19 mouse cellular contexts compared by ENCODE assay signal in genomic region chr1:89892281-89892680, GRCm38 (mm10). TPM values are rescaled to one million over a fixed set of nuclear protein-coding genes. Genes with fewer than 3 reads are reported as not detected.
A peak's percentile ranks its signal among the peaks of the same experiment; 100 is the strongest.
DNase-seq lines count a peak whose midpoint lies in the region; ATAC-seq lines count a peak whose summit lies in the region.
"Had no signal": no experiment of that assay in that cellular context is flagged by ENCODE, and none has a peak within 500 bp of the region (broad histone marks: within the 10 kb centered on the region; RNA-seq: fewer than 3 reads in every experiment).

No protein-coding gene starts in this region.

- no peak overlapping the region for H3K4me3 ChIP-seq in hindbrain, embryonic 16.5 days (ENCODE audit: low read length)
- H3K4me3 ChIP-seq in neural tube, embryonic 15.5 days (replicated peaks) = no peak overlapping the region
- H3K4me3 ChIP-seq in heart, embryonic 12.5 days = no peak overlapping the region
- H3K4me3 ChIP-seq: heart, adult 2 months; limb, embryonic 12.5 days; liver, embryonic 15.5 days; stomach, embryonic 15.5 days had no signal

- H3K27ac ChIP-seq in hindbrain, embryonic 16.5 days (ENCODE audit: low read depth, low read length) = no peak overlapping the region
- no peak overlapping the region for H3K27ac ChIP-seq in neural tube, embryonic 15.5 days (replicated peaks)
- no peak overlapping the region for H3K27ac ChIP-seq in heart, embryonic 12.5 days (ENCODE audit: poor library complexity, severe bottlenecking)
- H3K27ac ChIP-seq: heart, adult 2 months; limb, embryonic 12.5 days; liver, embryonic 15.5 days; stomach, embryonic 15.5 days had no signal

- peaks cover 12% of the 10 kb centered on the region for H3K4me1 ChIP-seq in hindbrain, embryonic 16.5 days (ENCODE audit: control insufficient read depth, insufficient read depth, low read depth, low read length)
- peaks cover 29% of the 10 kb centered on the region for H3K4me1 ChIP-seq in neural tube, embryonic 15.5 days
- H3K4me1 ChIP-seq in heart, embryonic 12.5 days (replicated peaks) = no peaks in the 10 kb centered on the region
- H3K4me1 ChIP-seq: limb, embryonic 12.5 days; liver, embryonic 15.5 days; stomach, embryonic 15.5 days had no signal

- H3K36me3 ChIP-seq in hindbrain, embryonic 16.5 days (ENCODE audit: control insufficient read depth, insufficient read depth, low read length) = peaks cover 21% of the 10 kb centered on the region
- H3K36me3 ChIP-seq in neural tube, embryonic 15.5 days = peaks cover 42% of the 10 kb centered on the region
- peaks cover 39% of the 10 kb centered on the region for H3K36me3 ChIP-seq in heart, embryonic 12.5 days
- H3K36me3 ChIP-seq: G1E; liver, embryonic 15.5 days had no signal

- H3K27me3 ChIP-seq in hindbrain, embryonic 16.5 days (replicated peaks; ENCODE audit: control insufficient read depth, insufficient read depth, low read length) = no peaks in the 10 kb centered on the region
- H3K27me3 ChIP-seq in neural tube, embryonic 15.5 days (replicated peaks) = no peaks in the 10 kb centered on the region
- H3K27me3 ChIP-seq in heart, embryonic 12.5 days (replicated peaks) = no peaks in the 10 kb centered on the region
- H3K27me3 ChIP-seq: limb, embryonic 12.5 days; liver, embryonic 15.5 days; stomach, embryonic 15.5 days had no signal

- no peaks in the 10 kb centered on the region for H3K9me3 ChIP-seq in hindbrain, embryonic 16.5 days (ENCODE audit: control insufficient read depth, low read length)
- no peaks in the 10 kb centered on the region for H3K9me3 ChIP-seq in neural tube, embryonic 15.5 days (replicated peaks)
- H3K9me3 ChIP-seq in heart, embryonic 12.5 days (replicated peaks) = no peaks in the 10 kb centered on the region
- H3K9me3 ChIP-seq: limb, embryonic 12.5 days; liver, embryonic 15.5 days; stomach, embryonic 15.5 days had no signal

- peak; percentile 28 for ATAC-seq in hindbrain, embryonic 16.5 days
- peak; percentile 25; the same call in 1 of the 2 replicates for ATAC-seq in neural tube, embryonic 15.5 days (ENCODE audit: low FRiP score)
- no peak for ATAC-seq in heart, embryonic 12.5 days (ENCODE audit: insufficient number of reproducible peaks, low FRiP score)

- no peak overlapping the region for H3K9ac ChIP-seq in hindbrain, embryonic 16.5 days (ENCODE audit: low read depth, low read length)
- no peak overlapping the region for H3K9ac ChIP-seq in neural tube, embryonic 15.5 days (replicated peaks)
- no peak overlapping the region for H3K9ac ChIP-seq in heart, embryonic 12.5 days
- H3K9ac ChIP-seq: limb, embryonic 12.5 days; liver, embryonic 15.5 days; stomach, embryonic 15.5 days had no signal

- 19% methylated on average over 7 of the region's 7 CpGs for whole genome bisulfite sequencing in hindbrain, embryonic 16.5 days
- WGBS in neural tube, embryonic 15.5 days = 16% methylated on average over 7 of the region's 7 CpGs
- 70% methylated on average over 7 of the region's 7 CpGs for WGBS in heart, embryonic 12.5 days

- no peak overlapping the region for H3K4me2 ChIP-seq in hindbrain, embryonic 16.5 days (ENCODE audit: low read length)
- H3K4me2 ChIP-seq in neural tube, embryonic 15.5 days = no peak overlapping the region
- H3K4me2 ChIP-seq in heart, embryonic 12.5 days = no peak overlapping the region
- H3K4me2 ChIP-seq: limb, embryonic 12.5 days; liver, embryonic 15.5 days; stomach, embryonic 15.5 days had no signal

- DNase-seq in kidney, postnatal 10 days = peak; percentile 30
- DNase-seq in kidney, postnatal 14 days = no peak
- peak; percentile 83 for DNase-seq in embryo, embryonic 10 days (ENCODE audit: low spot score)
- DNase-seq in adrenal gland, adult 18-20 months (ENCODE audit: low spot score in 2 of 2) = no peak
- DNase-seq: B cell, adult 2 months; cerebellum, adult 11 months; heart, adult 2 months; heart, postnatal 10 days; kidney, adult 11 months; kidney, postnatal 36 days; thymus, postnatal 14 days had no signal

RNA-seq across cellular contexts. Expression of gene Gbx2, which starts 38.7 kb away (rescaled TPM):
- polyA plus RNA-seq in hindbrain, embryonic 16.5 days (2015; fragmentation: Nextera tagmentation; extraction: Ambion mirVana) = 33.0 and 35.8 TPM in 2 replicates
- polyA plus RNA-seq in neural tube, embryonic 15.5 days (2015; fragmentation: Nextera tagmentation; extraction: Ambion mirVana) = 21.7 and 30.5 TPM in 2 replicates
- 0.18 TPM in 1 of 2 replicates, not detected in the other for polyA plus RNA-seq in heart, embryonic 12.5 days (2016; fragmentation: Nextera tagmentation; extraction: Ambion mirVana)
- total RNA-seq in adrenal gland, adult 18-20 months (2021) = not detected
- total RNA-seq: adrenal gland, postnatal 4 days; heart, postnatal 10 days had no signal
- polyA plus RNA-seq: G1E; limb, embryonic 12.5 days had no signal

Comparison
In these comparisons a context has a peak if more than half of its experiments do, and no peak if none do; other contexts are left out.
1. DNase-seq: peak in kidney, postnatal 10 days (single experiment) and embryo, embryonic 10 days (single experiment); none in kidney, postnatal 14 days (single experiment) and adrenal gland, adult 18-20 months (0 of 2).
2. RNA of gene Gbx2, which starts 38.7 kb away (polyA plus RNA-seq): 33.0 to 35.8 TPM in hindbrain, embryonic 16.5 days and 21.7 to 30.5 TPM in neural tube, embryonic 15.5 days; 0.18 TPM in heart, embryonic 12.5 days; every median in the first group is over 10 times any median in the second.